Mouse (Mus musculus) testis, adult 2 months (tissue): ENCODE data around the gene Fry.

Experiments used
- CTCF ChIP-seq: fragments of 200-500 bp; IDR thresholded peaks from 2 replicates; pipeline ENCODE4 v1.5.1; 2012; ENCODE audit warnings: low read depth, mild to moderate bottlenecking, inconsistent platforms, low read length, moderate library complexity; ENCODE audit not compliant: control insufficient read depth, insufficient read depth, insufficient replicate concordance
- POLR2A ChIP-seq: fragments of 200-500 bp; IDR thresholded peaks from 2 replicates; pipeline ENCODE4 v1.6.1; 2012; ENCODE audit warnings: low read depth, mild to moderate bottlenecking, inconsistent platforms, low read length, moderate library complexity; ENCODE audit not compliant: control insufficient read depth

- TF ChIP-seq CTCF = no peak
- TF ChIP-seq POLR2A = no peak
These were observed 33.8 kb downstream of the Fry start for GRCm38 (mm10) chr5:150152071-150152879.
